Mouse (Mus musculus) E14TG2a.4 (cell line): ENCODE data around the gene Plpp7.

ENCODE experiments used
- H3K27me3 ChIP-seq: 2 replicates; pipeline ENCODE4 v1.6.1; 2014; ENCODE audit warnings: low read length, control low read depth; ENCODE audit not compliant: insufficient read depth
- H3K36me3 ChIP-seq: 2 replicates; pipeline ENCODE4 v1.6.1; 2014; ENCODE audit warnings: low read length, control low read depth; ENCODE audit not compliant: insufficient read depth
- H3K4me1 ChIP-seq: replicated peaks from 2 replicates; pipeline ENCODE4 v1.6.1; 2014; ENCODE audit warnings: low read depth, low read length, control low read depth
- H3K4me3 ChIP-seq: replicated peaks from 2 replicates; pipeline ENCODE4 v1.5.1; 2014; ENCODE audit warnings: mild to moderate bottlenecking, low read length
- H3K9me3 ChIP-seq: 2 replicates; pipeline ENCODE4 v1.6.1; 2014; ENCODE audit warnings: low read length, control low read depth
- CTCF ChIP-seq: conservative IDR thresholded peaks from 2 replicates; pipeline ENCODE4 v1.5.1; 2014; ENCODE audit warnings: low read length
- NANOG ChIP-seq: IDR thresholded peaks from 2 replicates; pipeline ENCODE4 v1.6.1; 2014; ENCODE audit warnings: borderline replicate concordance, low read length, mixed read lengths
- POU5F1 ChIP-seq: IDR thresholded peaks from 2 replicates; pipeline ENCODE4 v1.6.1; 2014; ENCODE audit warnings: low read length, borderline replicate concordance

Plpp7 gene

DNA sequence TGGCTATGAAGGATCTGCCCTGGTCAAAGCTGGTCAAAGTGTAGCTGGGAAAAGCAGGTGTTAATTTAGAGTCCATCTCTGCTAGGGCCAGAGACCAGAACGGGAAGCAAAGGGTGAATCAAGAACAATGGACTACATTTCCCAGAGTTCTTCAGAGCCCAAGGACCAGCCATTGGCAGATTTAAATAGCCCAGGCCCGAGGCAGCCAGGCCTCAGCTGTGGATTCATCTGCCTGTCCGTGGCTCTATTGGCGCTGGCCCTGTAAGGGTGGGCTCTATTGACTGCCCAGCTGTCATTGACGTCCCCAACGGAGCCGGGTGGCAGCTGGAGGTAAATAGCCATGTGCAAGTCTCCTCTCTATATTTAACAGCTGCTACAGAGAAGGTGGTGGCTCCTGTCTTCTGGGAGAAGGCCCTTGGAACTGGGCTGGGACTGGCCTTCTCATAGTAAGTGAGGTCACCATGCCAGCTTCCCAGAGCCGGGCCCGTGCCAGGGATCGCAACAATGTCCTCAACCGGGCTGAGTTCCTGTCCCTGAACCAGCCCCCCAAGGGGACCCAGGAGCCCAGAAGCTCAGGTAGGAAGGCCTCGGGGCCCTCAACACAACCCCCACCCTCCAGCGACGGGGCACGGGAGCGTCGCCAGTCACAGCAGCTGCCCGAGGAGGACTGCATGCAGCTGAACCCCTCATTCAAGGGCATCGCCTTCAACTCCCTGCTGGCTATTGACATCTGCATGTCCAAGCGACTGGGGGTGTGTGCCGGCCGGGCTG is at the start of gene Plpp7:
Gene Plpp7, plus strand, starts transcription at position 178 of the 771 bp plus-strand sequence.
- TF ChIP-seq NANOG (no peak), CTCF (no peak), POU5F1 (no peak)
- Histone ChIP-seq H3K36me3 (no peaks in the 10 kb centered on the region), H3K27me3 (peaks cover 14% of the 10 kb centered on the region), H3K4me3 (peak within 1 kb of the TSS; percentile 72), H3K9me3 (peaks cover 2% of the 10 kb centered on the region), H3K4me1 (peaks cover 13% of the 10 kb centered on the region)

GRCm38 (mm10) chr2:32046009-32046408 is 49.3 kb upstream of the Plpp7 start:
- Histone ChIP-seq H3K9me3 (no peaks in the 10 kb centered on the region), H3K4me1 (peaks cover 17% of the 10 kb centered on the region), H3K36me3 (peaks cover 98% of the 10 kb centered on the region), H3K4me3 (no peak overlapping the region), H3K27me3 (no peaks in the 10 kb centered on the region)
- TF ChIP-seq CTCF (no peak), NANOG (no peak), POU5F1 (no peak)

DNA sequence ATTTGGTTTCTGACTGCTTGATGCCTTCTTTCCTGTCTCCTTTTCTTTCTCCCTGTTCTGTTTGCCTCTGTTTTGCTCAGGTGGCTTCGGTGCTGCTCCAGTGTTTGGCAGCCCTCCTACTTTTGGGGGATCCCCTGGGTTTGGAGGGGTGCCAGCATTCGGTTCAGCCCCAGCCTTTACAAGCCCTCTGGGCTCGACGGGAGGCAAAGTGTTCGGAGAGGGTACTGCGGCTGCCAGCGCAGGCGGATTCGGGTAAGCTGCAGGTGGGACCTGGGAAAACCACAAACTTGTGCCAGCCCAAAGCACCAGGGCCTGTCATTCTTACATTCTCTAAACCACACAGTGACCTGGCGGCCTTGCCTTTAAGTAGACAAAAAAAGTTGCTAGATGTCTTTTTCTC is 48.0 kb upstream of the Plpp7 start:
- Histone ChIP-seq H3K4me1 (peaks cover 20% of the 10 kb centered on the region), H3K27me3 (no peaks in the 10 kb centered on the region), H3K4me3 (no peak overlapping the region), H3K9me3 (no peaks in the 10 kb centered on the region), H3K36me3 (peaks cover 98% of the 10 kb centered on the region)
- no peak for TF ChIP-seq POU5F1
- TF ChIP-seq CTCF = no peak
- no peak for TF ChIP-seq NANOG

- TF ChIP-seq NANOG = no peak
- Histone ChIP-seq H3K4me1 (0 out of 2 replicates have a peak, but pooled peaks cover 2% of the 10 kb centered on the region), H3K4me3 (no peak overlapping the region), H3K27me3 (no peaks in the 10 kb centered on the region), H3K36me3 (peaks cover 67% of the 10 kb centered on the region), H3K9me3 (no peaks in the 10 kb centered on the region)
Observed at GRCm38 (mm10) chr2:32051791-32052190, 43.5 kb upstream of the Plpp7 start.

GRCm38 (mm10) chr2:32052418-32052817 is 42.9 kb upstream of the Plpp7 start:
- no peaks in the 10 kb centered on the region for H3K27me3 ChIP-seq
- no peaks in the 10 kb centered on the region for H3K9me3 ChIP-seq
- no peak for TF ChIP-seq CTCF
- no peak for TF ChIP-seq POU5F1
- TF ChIP-seq NANOG = no peak
- no peak overlapping the region for H3K4me3 ChIP-seq
- H3K4me1 ChIP-seq = peaks cover 8% of the 10 kb centered on the region
- peaks cover 61% of the 10 kb centered on the region for H3K36me3 ChIP-seq

GRCm38 (mm10) chr2:32055357-32055965 is 39.9 kb upstream of the Plpp7 start:
- TF ChIP-seq CTCF = no peak
- no peak for TF ChIP-seq NANOG
- no peak for TF ChIP-seq POU5F1
- peaks cover 30% of the 10 kb centered on the region for H3K36me3 ChIP-seq
- no peak overlapping the region for H3K4me3 ChIP-seq
- peaks cover 8% of the 10 kb centered on the region; the same call in 1 of the 2 replicates for H3K27me3 ChIP-seq
- peaks cover 22% of the 10 kb centered on the region for H3K4me1 ChIP-seq
- H3K9me3 ChIP-seq = no peaks in the 10 kb centered on the region

DNA sequence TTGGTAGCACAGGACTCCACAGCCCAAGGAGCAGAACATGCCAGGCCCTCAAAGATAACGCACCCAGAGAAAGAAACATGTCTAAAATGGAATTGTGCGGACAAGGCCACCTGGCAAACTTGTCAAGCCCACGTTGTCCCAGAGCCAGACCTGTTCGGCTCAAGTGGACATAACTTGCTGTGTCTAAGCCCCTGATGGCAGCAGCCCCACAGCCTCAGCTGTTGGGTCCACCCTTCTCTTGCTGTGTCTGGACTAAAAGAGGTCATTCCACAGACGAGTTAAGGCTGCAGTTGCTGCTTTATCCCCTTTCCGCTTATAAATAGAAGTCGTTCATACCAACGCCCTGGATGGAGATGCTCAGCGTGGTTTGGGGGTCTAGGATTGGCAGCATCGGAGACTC is 38.8 kb upstream of the Plpp7 start:
- Histone ChIP-seq H3K4me3 (no peak overlapping the region), H3K36me3 (peaks cover 20% of the 10 kb centered on the region), H3K4me1 (peaks cover 22% of the 10 kb centered on the region), H3K27me3 (peaks cover 8% of the 10 kb centered on the region; the same call in 1 of the 2 replicates), H3K9me3 (no peaks in the 10 kb centered on the region)
- TF ChIP-seq NANOG = no peak
- no peak for TF ChIP-seq POU5F1
- no peak for TF ChIP-seq CTCF

GRCm38 (mm10) chr2:32057360-32057759 is 38.0 kb upstream of the Plpp7 start:
- TF ChIP-seq POU5F1 (no peak), NANOG (no peak), CTCF (no peak)
- Histone ChIP-seq H3K9me3 (no peaks in the 10 kb centered on the region), H3K36me3 (peaks cover 11% of the 10 kb centered on the region), H3K4me3 (no peak overlapping the region), H3K4me1 (peaks cover 19% of the 10 kb centered on the region), H3K27me3 (peaks cover 8% of the 10 kb centered on the region; the same call in 1 of the 2 replicates)

DNA sequence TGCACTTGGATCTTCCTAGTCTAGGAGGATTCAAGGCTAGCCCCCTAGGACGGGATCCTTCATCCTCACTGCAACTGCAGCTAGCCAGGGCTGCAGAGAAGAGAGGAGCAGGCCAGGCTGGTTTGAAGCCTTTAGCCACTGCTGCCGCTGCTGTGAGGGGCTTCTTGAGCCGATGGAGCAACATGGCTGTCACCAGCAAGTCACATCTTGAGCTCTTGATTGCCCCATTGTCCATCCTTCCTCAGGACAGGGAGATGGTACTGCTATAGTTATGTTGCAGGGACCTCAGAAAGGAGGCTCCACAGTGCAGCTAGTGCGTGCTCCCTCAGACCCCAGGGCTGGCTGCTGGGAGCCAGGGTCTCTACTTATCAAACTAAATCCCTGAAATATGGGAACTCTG is 37.5 kb upstream of the Plpp7 start:
- Histone ChIP-seq H3K36me3 (peaks cover 7% of the 10 kb centered on the region), H3K4me1 (peaks cover 19% of the 10 kb centered on the region), H3K27me3 (peaks cover 8% of the 10 kb centered on the region; the same call in 1 of the 2 replicates), H3K9me3 (no peaks in the 10 kb centered on the region), H3K4me3 (no peak overlapping the region)
- TF ChIP-seq POU5F1 (no peak), CTCF (no peak), NANOG (no peak)
